Mouse (Mus musculus): ENCODE data around the gene Lpar4.

- TF ChIP-seq CTCF (IDR thresholded peaks at IDR 0.05; ENCODE audit: borderline replicate concordance, extremely low read depth, insufficient read depth, insufficient read length) (no peak), POLR2A (IDR thresholded peaks at IDR 0.05; ENCODE audit: borderline replicate concordance, extremely low read depth, insufficient read depth, insufficient read length, poor library complexity, severe bottlenecking) (no peak)
These were observed 30.6 kb downstream of the Lpar4 start for GRCm38 (mm10) chrX:106951016-106951415.
